Mouse (Mus musculus) T-helper 1 cell (primary cell): Measurements from ENCODE around the gene Aars.

Experiments
- in situ Hi-C: fragments of 300-600 bp; cut with MboI, MseI; formaldehyde crosslinking; loops from one replicate; pipeline ENCODE4 v1.15.1; 2025; ENCODE audit warnings: high pct_unique_total_duplicates

Aars gene

DNA sequence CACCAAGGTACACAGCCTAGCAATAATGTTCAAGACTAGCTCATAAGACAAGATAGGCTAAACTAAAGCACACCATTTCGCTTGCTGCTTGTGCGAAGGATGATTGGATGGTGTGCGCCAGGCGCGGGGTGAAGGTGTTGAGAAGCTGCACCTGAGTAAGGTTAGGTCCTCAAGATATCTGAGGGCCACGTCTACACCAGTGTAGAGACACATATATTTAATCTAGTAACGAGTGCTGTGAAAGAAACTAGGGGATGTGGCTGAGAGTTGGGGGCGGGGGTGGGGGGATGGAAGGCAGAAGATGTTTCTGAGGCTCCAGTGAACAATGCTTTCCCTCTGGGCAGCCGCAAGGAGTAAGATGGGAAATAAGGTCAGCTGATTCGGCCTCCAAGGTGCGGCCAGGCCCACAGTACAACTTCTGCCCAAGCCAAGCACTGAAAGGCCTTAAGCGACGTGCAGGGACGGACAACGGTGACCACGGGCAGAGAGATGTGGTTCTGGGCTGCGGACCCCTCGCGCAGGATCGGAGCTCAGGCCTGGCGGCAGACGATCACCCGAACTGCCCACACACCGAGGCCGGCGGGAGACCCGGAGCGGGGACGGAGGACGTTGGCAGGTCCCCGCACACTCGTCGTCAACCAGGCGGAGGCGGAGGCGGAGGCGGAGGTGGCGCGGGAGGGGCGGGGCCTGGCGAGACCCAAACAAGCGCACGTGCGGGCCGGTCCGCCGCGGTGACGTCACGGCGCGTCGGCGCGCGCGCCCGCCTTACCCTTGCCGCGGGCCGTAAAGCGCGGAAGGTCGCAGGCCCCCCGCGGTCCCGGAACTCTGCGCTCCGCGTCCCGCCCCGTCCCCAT is 61.1 kb downstream of the Aars start, which contains the start of gene Pdpr:
Gene Pdpr, plus strand, starts transcription at position 766 of the 854 bp plus-strand sequence.
- in situ Hi-C loops, result loop anchor here (5.0 kb wide), 1 partner anchor 37 kb away; the partner anchor contains the start of gene Exosc6

- in situ Hi-C loops, result loop anchor here (5.0 kb wide), 2 partner anchors 38 to 47 kb away; partner anchors contain the start of gene Exosc6
Measured at GRCm38 (mm10) chr8:111094719-111095302, 61.9 kb downstream of the Aars start.
